Mouse (Mus musculus) hindbrain, embryonic 11.5 days (tissue): ENCODE data around the gene Gria2. TPM values are rescaled to one million over a fixed set of nuclear protein-coding genes. Genes with fewer than 3 reads are reported as not detected.
A peak's percentile ranks its signal among the peaks of the same experiment; 100 is the strongest.

ENCODE experiments used
- ATAC-seq: fragments of 200-750 bp; cut with Nextera tagmentation; 2 replicates; pipeline ENCODE4 v1.8.0; 2017; ENCODE audit warnings: mild to moderate bottlenecking, moderate TSS enrichment, moderate library complexity; ENCODE audit not compliant: low FRiP score
- DNase-seq: peaks from one replicate; pipeline ENCODE4 v3.0.0-alpha.2; 2015; ENCODE audit warnings: low spot score
- H3K27ac ChIP-seq: fragments of 300-500 bp; sonication (generic); 2 replicates; pipeline ENCODE4 v1.5.1; 2014; ENCODE audit warnings: mild to moderate bottlenecking, low read depth, low read length
- H3K27me3 ChIP-seq: fragments of 300-500 bp; sonication (generic); 2 replicates; pipeline ENCODE4 v1.6.1; 2014; ENCODE audit warnings: mild to moderate bottlenecking, low read length, moderate library complexity, mixed read lengths; ENCODE audit not compliant: control insufficient read depth, insufficient read depth
- H3K36me3 ChIP-seq: fragments of 300-500 bp; sonication (generic); 2 replicates; pipeline ENCODE4 v1.6.1; 2014; ENCODE audit warnings: mild to moderate bottlenecking, low read length, moderate library complexity, mixed read lengths; ENCODE audit not compliant: control insufficient read depth, insufficient read depth
- H3K4me1 ChIP-seq: fragments of 300-500 bp; sonication (generic); replicated peaks from 2 replicates; pipeline ENCODE4 v1.6.1; 2014; ENCODE audit warnings: low read length, mixed read lengths; ENCODE audit not compliant: control insufficient read depth, insufficient read depth
- H3K4me2 ChIP-seq: fragments of 300-500 bp; sonication (generic); replicated peaks from 2 replicates; pipeline ENCODE4 v1.6.1; 2014; ENCODE audit warnings: mild to moderate bottlenecking, low read depth, low read length
- H3K4me3 ChIP-seq: fragments of 300-500 bp; sonication (generic); 2 replicates; pipeline ENCODE4 v1.5.1; 2014; ENCODE audit warnings: low read depth, low read length
- H3K9ac ChIP-seq: fragments of 300-500 bp; sonication (generic); 2 replicates; pipeline ENCODE4 v1.6.1; 2014; ENCODE audit warnings: low read depth, low read length
- H3K9me3 ChIP-seq: fragments of 300-500 bp; sonication (generic); 2 replicates; pipeline ENCODE4 v1.6.1; 2016; ENCODE audit warnings: low read length; ENCODE audit not compliant: control insufficient read depth
- WGBS: fragments of 180-500 bp; shearing (Covaris S2); extraction: QIAGEN DNeasy Blood & Tissue Kit; methylation state at CpG from one replicate; pipeline ENCODE4 v1.1.7; 2014; 5-methylcytosine and 5-hydroxymethylcytosine counted together
- polyA plus RNA-seq: library from polyadenylated mRNA; unstranded; fragments of >200 nt; fragmentation: Nextera tagmentation; extraction: Ambion mirVana; gene quantifications from 2 replicates; pipeline ENCODE4 v1.2.1, GENCODE M21; 2014

The Gria2 gene
- polyA plus RNA-seq, 1 experiment from 2014 or later = 37.2 TPM

DNA sequence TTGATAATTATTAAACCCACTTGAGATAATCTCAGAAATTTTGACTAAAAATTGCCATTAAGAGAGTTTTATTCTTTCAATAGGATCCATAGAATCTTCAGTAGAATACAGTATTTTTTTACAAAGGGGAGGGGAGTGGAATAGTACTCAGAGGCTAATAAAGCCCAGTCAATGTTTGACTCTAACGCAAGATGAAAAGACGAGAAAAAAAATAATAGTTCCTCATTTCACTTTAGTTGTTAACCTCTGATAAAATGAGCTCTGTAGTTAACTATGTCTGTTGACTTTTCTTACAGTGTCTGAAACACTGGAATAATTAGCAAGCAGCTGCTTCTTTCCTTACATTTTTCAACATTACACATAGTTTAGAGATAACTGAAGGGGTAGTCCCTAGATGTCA lies 7.4 kb downstream of the Gria2 start:
- Histone ChIP-seq H3K4me2 (no peak overlapping the region), H3K36me3 (no peaks in the 10 kb centered on the region), H3K4me1 (no peaks in the 10 kb centered on the region), H3K27me3 (no peaks in the 10 kb centered on the region), H3K9ac (no peak overlapping the region), H3K9me3 (no peaks in the 10 kb centered on the region), H3K4me3 (no peak overlapping the region), H3K27ac (no peak overlapping the region)
- DNase-seq = no peak
- WGBS = 97% methylated on average over 2 of the region's 2 CpGs
- no peak for ATAC-seq

DNA sequence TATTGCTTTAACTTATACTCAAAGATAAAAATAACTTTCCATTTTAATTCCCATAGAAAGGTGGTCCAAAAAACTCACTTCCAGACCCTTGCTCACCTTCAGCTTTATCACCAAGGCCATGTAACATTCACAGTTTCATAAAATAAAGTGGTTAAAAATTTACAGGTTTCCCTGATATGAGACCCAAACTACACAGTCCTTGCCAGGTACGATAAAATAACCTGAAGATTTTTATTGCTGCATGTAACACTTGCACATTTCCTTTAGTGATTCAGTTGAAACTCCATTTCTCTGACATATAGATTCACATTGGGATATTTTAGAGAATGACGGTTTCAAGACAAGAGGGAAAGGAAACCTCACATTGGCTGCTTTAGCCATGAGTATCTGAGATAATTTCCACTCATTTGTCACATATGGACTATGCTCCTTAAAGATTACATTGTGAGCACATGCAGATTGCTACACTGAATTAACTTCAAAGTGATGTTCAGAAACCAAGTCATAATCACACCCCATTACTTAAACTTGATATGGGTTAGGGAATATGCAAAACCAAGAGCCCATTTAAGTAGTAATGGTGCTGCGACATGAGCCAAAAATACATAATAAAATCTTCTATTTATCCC lies 15.4 kb downstream of the Gria2 start:
- WGBS = 91% methylated on average over 3 of the region's 3 CpGs
- Histone ChIP-seq H3K9ac (no peak overlapping the region), H3K4me2 (no peak overlapping the region), H3K9me3 (no peaks in the 10 kb centered on the region), H3K36me3 (no peaks in the 10 kb centered on the region), H3K27me3 (no peaks in the 10 kb centered on the region), H3K4me3 (no peak overlapping the region), H3K4me1 (no peaks in the 10 kb centered on the region), H3K27ac (no peak overlapping the region)
- ATAC-seq = no peak
- DNase-seq = no peak

DNA sequence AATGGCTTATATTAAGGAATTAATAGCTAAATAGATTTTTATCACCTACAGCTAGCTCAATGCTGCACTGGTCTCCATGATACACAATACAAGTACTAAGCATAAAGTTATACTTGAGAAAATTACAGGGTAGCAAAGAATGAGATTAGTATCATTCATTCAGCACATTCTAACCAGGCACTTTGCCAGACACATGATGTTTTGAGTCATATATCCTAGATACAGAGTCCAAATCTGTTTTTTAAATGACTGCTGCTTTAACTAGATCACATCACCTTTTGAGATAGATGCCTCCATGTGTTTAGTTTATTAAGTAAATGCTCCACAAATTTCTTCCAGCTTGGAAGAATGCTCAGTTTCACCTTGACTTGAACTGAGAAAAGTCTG lies 21.5 kb downstream of the Gria2 start:
- no peaks in the 10 kb centered on the region for H3K9me3 ChIP-seq
- ATAC-seq (no peak), DNase-seq (no peak)
- no peak overlapping the region for H3K4me2 ChIP-seq
- H3K4me3 ChIP-seq = no peak overlapping the region
- H3K4me1 ChIP-seq = no peaks in the 10 kb centered on the region
- no peak overlapping the region for H3K27ac ChIP-seq
- no peaks in the 10 kb centered on the region for H3K27me3 ChIP-seq
- H3K9ac ChIP-seq = no peak overlapping the region
- no peaks in the 10 kb centered on the region for H3K36me3 ChIP-seq

GRCm38 (mm10) chr3:80780383-80781143 lies 22.1 kb downstream of the Gria2 start:
- Histone ChIP-seq H3K4me2 (no peak overlapping the region), H3K27me3 (no peaks in the 10 kb centered on the region), H3K27ac (no peak overlapping the region), H3K9me3 (no peaks in the 10 kb centered on the region), H3K4me3 (no peak overlapping the region), H3K4me1 (no peaks in the 10 kb centered on the region), H3K36me3 (no peaks in the 10 kb centered on the region), H3K9ac (no peak overlapping the region)
- WGBS = 87% methylated on average over 4 of the region's 4 CpGs
- no peak for DNase-seq
- no peak for ATAC-seq

GRCm38 (mm10) chr3:80776628-80777027 lies 26.0 kb downstream of the Gria2 start:
- Histone ChIP-seq H3K9ac (no peak overlapping the region), H3K36me3 (no peaks in the 10 kb centered on the region), H3K4me1 (no peaks in the 10 kb centered on the region), H3K27me3 (no peaks in the 10 kb centered on the region), H3K27ac (no peak overlapping the region), H3K4me3 (no peak overlapping the region), H3K4me2 (no peak overlapping the region), H3K9me3 (no peaks in the 10 kb centered on the region)
- DNase-seq (no peak), ATAC-seq (no peak)
- WGBS = 74% methylated on average over 2 of the region's 2 CpGs

DNA sequence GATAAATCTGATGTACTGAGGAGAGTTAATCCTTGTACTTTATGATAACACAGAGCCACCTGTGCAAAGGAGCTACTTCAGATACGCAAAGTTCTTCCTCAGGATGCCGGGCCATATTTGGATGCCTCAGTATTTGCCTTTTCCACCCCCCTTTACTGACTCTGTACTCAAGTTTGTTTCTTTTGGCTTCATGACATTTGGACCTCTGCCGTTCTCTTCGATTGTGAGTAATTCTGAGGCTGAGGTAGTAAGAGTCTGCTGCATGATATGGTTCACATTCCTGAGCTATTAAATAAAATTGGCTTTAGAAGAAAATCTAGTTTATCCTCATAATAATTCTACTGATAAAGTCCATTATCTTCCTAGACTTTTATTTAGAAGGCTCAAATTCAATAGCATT lies 26.7 kb downstream of the Gria2 start:
- Histone ChIP-seq H3K4me2 (no peak overlapping the region), H3K27me3 (no peaks in the 10 kb centered on the region), H3K9ac (no peak overlapping the region), H3K4me3 (no peak overlapping the region), H3K27ac (no peak overlapping the region), H3K36me3 (no peaks in the 10 kb centered on the region), H3K4me1 (no peaks in the 10 kb centered on the region), H3K9me3 (no peaks in the 10 kb centered on the region)
- ATAC-seq = no peak
- 95% methylated on average over 4 of the region's 4 CpGs for WGBS
- no peak for DNase-seq

DNA sequence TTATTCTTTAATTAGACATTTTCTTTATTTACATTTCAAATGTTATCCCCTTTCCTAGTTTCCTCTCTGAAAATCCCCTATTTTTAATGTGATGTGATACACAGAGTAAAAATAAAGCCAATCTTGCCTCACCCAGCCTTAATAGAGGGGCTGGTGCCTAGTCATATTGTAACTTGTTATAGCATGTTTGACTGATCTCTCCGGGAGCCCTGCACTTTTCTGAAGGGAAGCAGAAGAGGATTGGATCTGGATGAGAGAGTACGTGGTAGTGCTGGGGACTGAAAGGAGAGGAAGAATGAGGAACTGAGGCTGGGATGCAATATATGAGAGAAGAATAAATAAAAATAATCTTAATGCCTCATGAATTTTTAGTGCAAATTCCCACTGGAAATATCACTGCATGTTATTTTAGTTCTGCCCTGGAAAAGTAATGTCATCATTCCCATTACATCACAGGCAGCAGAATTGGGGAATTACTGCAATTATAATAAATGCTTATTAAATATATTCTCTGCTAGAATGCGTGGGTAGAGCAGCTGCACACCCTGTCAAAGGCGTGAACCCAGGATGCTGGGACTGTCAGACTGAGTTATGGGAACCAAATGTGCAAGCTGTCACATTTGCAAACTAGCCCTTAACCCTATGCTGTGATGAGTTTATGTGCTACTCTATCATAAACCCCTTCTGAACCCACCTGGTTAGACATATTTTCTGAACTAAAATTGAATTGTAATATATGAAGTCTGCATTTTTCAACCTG lies 28.4 kb downstream of the Gria2 start:
- no peak for DNase-seq
- 74% methylated on average over 4 of the region's 4 CpGs for WGBS
- no peaks in the 10 kb centered on the region for H3K36me3 ChIP-seq
- H3K9me3 ChIP-seq = no peaks in the 10 kb centered on the region
- no peak overlapping the region for H3K9ac ChIP-seq
- no peak overlapping the region for H3K4me2 ChIP-seq
- H3K4me1 ChIP-seq = no peaks in the 10 kb centered on the region
- ATAC-seq = 0 out of 2 replicates have a peak, but pooled peaks have one; percentile 33
- H3K4me3 ChIP-seq = no peak overlapping the region
- H3K27ac ChIP-seq = no peak overlapping the region
- no peaks in the 10 kb centered on the region for H3K27me3 ChIP-seq

DNA sequence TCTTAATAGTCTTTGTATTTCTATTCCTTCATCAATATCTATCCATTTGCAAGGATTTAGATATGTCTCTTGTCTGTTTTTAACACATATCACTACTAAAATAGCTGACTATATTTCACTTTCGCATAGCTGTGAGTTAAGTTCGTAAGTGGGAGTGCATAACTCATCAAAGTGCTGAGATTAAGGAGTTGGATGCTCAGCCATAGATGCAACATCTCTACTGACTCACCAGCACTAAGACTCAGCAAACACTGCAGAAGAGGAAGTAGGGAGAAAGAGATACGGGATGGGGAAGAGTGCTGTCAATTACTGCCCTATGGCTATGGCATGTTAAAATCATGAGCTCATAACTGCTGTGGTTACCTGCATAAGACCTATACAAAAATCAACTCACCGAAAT lies 29.4 kb downstream of the Gria2 start:
- ATAC-seq (no peak), DNase-seq (no peak)
- H3K27me3 ChIP-seq = no peaks in the 10 kb centered on the region
- H3K9ac ChIP-seq = no peak overlapping the region
- no peaks in the 10 kb centered on the region for H3K36me3 ChIP-seq
- H3K4me2 ChIP-seq = no peak overlapping the region
- H3K4me3 ChIP-seq = no peak overlapping the region
- no peaks in the 10 kb centered on the region for H3K4me1 ChIP-seq
- H3K9me3 ChIP-seq = no peaks in the 10 kb centered on the region
- H3K27ac ChIP-seq = no peak overlapping the region
- 85% methylated on average over 4 of the region's 4 CpGs for WGBS
